Mouse (Mus musculus) stomach, embryonic 15.5 days (tissue): ENCODE measurements around the gene Kcnk6. TPM values are rescaled to one million over a fixed set of nuclear protein-coding genes. Genes with fewer than 3 reads are reported as not detected.

Source experiments
- ATAC-seq: fragments of 200-750 bp; cut with Nextera tagmentation; 2 replicates; pipeline ENCODE4 v1.8.0; 2017; ENCODE audit warnings: low read depth, moderate number of reproducible peaks, moderate TSS enrichment; ENCODE audit not compliant: insufficient read depth, low FRiP score
- H3K27ac ChIP-seq: fragments of 300-500 bp; sonication (generic); 2 replicates; pipeline ENCODE4 v1.5.1; 2015; ENCODE audit warnings: mild to moderate bottlenecking, inconsistent platforms
- H3K27me3 ChIP-seq: fragments of 300-500 bp; sonication (generic); replicated peaks from 2 replicates; pipeline ENCODE4 v1.6.1; 2015; ENCODE audit warnings: inconsistent platforms
- H3K36me3 ChIP-seq: fragments of 300-500 bp; sonication (generic); 2 replicates; pipeline ENCODE4 v1.6.1; 2015; ENCODE audit warnings: inconsistent platforms
- H3K4me1 ChIP-seq: fragments of 300-500 bp; sonication (generic); 2 replicates; pipeline ENCODE4 v1.6.1; 2015; ENCODE audit warnings: inconsistent platforms
- H3K4me2 ChIP-seq: fragments of 300-500 bp; sonication (generic); 2 replicates; pipeline ENCODE4 v1.6.1; 2015; ENCODE audit warnings: mild to moderate bottlenecking, inconsistent platforms
- H3K4me3 ChIP-seq: fragments of 300-500 bp; sonication (generic); replicated peaks from 2 replicates; pipeline ENCODE4 v1.5.1; 2015; ENCODE audit warnings: inconsistent platforms
- H3K9ac ChIP-seq: fragments of 300-500 bp; sonication (generic); 2 replicates; pipeline ENCODE4 v1.6.1; 2015; ENCODE audit warnings: inconsistent platforms
- H3K9me3 ChIP-seq: fragments of 300-500 bp; sonication (generic); 2 replicates; pipeline ENCODE4 v1.6.1; 2016; ENCODE audit warnings: inconsistent platforms
- WGBS: fragments of 180-500 bp; shearing (Covaris S2); methylation state at CpG from one replicate; pipeline ENCODE4 v1.1.7; 2015; 5-methylcytosine and 5-hydroxymethylcytosine counted together
- polyA plus RNA-seq: library from polyadenylated mRNA; unstranded; fragments of >200 nt; fragmentation: Nextera tagmentation; extraction: Ambion mirVana; gene quantifications from 2 replicates; pipeline ENCODE4 v1.2.1, GENCODE M21; 2015

Gene Kcnk6
- 1.6 and 1.9 TPM in 2 replicates for polyA plus RNA-seq

DNA sequence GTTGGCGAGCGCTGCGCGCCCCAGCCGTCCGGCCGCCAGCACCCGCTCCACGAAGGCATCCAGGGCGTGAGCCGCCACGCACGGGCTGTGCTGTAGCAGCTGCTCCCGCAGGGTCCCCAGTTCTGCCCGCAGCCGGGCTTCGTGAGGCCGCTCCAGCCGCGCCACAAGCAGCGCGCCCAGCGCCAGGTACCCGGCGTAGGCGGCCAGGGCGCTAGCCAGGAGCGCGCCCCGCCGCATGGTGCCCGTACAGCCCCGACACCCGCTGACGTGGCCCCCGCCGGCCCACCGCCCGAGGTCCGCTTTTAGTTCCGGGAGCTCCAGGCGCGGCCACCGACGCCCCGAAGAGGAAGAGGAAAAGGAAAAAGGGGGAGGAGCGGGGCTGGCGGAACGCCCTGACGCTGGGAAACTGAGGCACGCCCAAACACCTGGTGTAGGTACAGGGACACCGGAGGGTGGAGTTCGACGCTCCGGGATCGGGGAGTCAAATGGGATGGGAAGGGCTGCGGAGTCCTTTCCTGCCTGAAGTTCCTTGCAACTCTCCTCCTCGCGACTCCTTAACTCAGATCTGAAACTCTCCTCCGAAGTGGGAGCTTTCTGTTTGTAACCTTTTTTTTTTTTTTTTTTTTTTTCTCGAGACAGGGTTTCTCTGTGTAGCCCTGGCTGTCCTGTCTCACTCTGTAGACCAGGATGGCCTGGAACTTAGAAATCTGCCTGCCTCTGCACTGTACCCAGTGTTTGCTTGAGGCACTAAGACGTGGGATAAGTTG lies at the start of gene Kcnk6:
Gene Kcnk6 (minus strand): TSS at position 269 of the 767 bp plus-strand sequence.
- WGBS: under 1% methylated on average over 62 of the region's 62 CpGs
- H3K27me3 ChIP-seq: peaks cover 10% of the 10 kb centered on the region; the same call in 1 of the 2 replicates
- no peak for ATAC-seq
- no peaks in the 10 kb centered on the region for H3K36me3 ChIP-seq
- peak within 1 kb of the TSS; percentile 66 for H3K4me3 ChIP-seq
- H3K4me1 ChIP-seq: peaks cover 5% of the 10 kb centered on the region; the same call in 1 of the 2 replicates
- no peak within 1 kb of the TSS for H3K27ac ChIP-seq
- H3K4me2 ChIP-seq: peak within 1 kb of the TSS; percentile 99
- H3K9me3 ChIP-seq: no peaks in the 10 kb centered on the region
- peak within 1 kb of the TSS; percentile 63 for H3K9ac ChIP-seq

DNA sequence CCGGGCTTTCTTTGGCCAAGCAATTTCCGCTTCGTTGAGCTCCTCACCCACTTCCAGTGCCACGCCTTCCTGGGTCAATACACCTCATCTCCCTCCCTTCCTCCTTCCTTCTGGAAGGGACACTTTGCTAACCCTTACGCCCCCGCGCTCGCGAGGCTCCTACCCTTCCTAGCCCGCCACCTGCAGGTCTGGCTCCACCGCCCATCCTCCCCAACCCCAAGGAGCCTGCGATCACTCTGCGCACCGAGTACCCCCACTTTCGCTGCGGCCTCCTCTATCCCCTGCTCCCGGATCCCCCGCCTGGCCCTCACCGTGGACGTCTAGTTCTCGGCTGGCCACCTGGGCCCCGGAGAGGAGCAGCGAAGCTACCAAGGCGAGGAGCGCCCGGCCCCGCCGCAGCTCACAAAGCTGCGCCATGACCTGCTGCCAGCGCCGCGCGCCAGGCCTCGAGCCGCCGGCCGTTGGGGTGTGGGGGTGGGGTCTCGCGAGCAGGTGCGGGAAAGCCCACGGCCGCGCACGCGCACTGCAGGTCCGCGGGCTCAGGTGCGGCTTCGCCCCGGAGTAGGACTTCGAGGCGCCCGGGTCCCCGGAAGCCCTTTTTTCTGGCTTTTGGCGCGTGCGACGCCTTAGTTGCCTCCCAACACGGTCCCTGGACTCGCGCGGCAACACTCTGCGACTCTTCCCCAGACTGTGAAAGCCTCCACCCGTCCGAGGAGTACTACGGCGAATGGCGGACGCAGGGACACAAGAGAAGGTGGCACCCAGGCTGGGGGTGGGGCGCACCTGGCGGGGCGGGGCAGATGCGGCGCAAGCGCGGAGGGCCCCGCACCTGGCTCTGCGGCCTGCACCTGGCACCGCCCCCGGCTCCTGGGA lies 49.1 kb upstream of the Kcnk6 start, which contains the start of gene Spint2:
Gene Spint2 (minus strand): TSS at position 712 of the 873 bp plus-strand sequence.
- Histone ChIP-seq H3K4me1 (peaks cover 8% of the 10 kb centered on the region; the same call in 1 of the 2 replicates), H3K9me3 (no peaks in the 10 kb centered on the region), H3K27ac (peak within 1 kb of the TSS; percentile 92), H3K4me3 (peak within 1 kb of the TSS; percentile 57), H3K4me2 (peak within 1 kb of the TSS; percentile 93), H3K27me3 (0 out of 2 replicates have a peak, but pooled peaks cover 11% of the 10 kb centered on the region), H3K9ac (peak within 1 kb of the TSS; percentile 49), H3K36me3 (no peaks in the 10 kb centered on the region)
- WGBS: under 1% methylated on average over 76 of the region's 80 CpGs
- ATAC-seq: peak; percentile 86

DNA sequence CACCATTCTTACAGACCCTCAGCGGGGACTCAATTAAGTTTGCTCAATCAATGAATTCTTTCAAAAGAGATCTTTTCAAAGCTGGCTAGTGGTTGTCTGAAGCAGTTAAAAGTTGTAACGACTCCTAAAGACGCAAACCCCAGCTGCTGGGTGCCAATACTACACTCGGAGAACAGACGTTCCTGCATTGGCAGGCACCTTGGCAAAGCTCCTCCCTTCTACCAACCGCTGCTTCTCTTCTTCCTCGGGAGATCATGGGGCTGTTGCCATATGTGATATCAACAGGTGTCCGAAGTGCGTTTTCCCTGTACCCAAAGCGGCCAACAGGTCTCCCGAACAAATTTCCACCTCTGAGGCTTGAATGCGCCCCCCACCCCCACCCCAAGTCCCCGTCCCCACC lies 48.5 kb upstream of the Kcnk6 start:
- Histone ChIP-seq H3K9me3 (no peaks in the 10 kb centered on the region), H3K27me3 (0 out of 2 replicates have a peak, but pooled peaks cover 11% of the 10 kb centered on the region), H3K4me1 (peaks cover 8% of the 10 kb centered on the region; the same call in 1 of the 2 replicates), H3K9ac (peak overlapping the region; percentile 49; the same call in 1 of the 2 replicates), H3K27ac (peak overlapping the region; percentile 92), H3K4me3 (peak overlapping the region; percentile 57), H3K4me2 (peak overlapping the region; percentile 93), H3K36me3 (no peaks in the 10 kb centered on the region)
- ATAC-seq: no peak
- WGBS: 13% methylated on average over 13 of the region's 13 CpGs

DNA sequence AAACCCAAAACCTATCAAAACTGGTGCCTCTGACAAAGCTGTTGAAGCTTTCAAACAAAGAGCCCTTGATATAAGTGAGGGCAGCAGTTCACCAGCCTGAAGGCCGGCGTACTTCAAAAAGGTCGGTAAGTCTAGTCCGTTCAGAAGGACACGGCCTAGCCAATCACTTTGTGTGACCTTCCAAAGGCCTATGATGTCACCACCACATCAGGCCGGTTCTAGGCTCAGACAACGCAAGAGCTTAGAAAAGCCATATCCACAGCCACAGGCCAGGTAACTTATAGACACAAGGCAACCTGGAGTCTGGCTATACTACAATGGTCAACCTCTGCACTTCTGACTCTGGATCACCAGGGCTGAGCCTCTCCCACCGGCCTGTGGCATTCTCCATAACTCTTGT lies 47.6 kb upstream of the Kcnk6 start:
- Histone ChIP-seq H3K27me3 (0 out of 2 replicates have a peak, but pooled peaks cover 11% of the 10 kb centered on the region), H3K4me1 (peaks cover 8% of the 10 kb centered on the region; the same call in 1 of the 2 replicates), H3K9ac (no peak overlapping the region), H3K4me3 (peak overlapping the region; percentile 57), H3K9me3 (no peaks in the 10 kb centered on the region), H3K36me3 (no peaks in the 10 kb centered on the region), H3K4me2 (peak overlapping the region; percentile 93), H3K27ac (0 out of 2 replicates have a peak overlapping the region, but pooled peaks have one; percentile 92)
- 49% methylated on average over 8 of the region's 8 CpGs for WGBS
- no peak for ATAC-seq

DNA sequence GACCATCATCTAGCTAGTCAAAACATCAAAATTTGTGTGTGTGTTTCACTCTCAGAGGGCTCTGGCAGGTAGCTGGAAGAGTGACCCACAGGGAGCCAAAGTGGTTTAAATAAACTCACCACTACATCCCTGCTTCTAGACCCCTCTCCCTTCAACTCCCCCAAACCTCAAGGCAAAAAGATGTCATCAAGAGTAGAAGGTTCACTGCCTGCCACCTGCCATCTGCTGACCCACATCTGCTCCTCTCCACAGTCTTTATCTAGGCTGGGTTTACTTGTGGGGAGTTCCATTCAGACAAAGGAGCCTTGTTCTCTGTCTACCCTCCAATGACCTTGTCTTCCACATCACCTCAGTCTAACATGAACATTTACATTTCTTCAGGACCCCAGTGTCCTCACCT lies 46.9 kb upstream of the Kcnk6 start:
- Histone ChIP-seq H3K4me2 (peak overlapping the region; percentile 93; the same call in 1 of the 2 replicates), H3K36me3 (no peaks in the 10 kb centered on the region), H3K27me3 (0 out of 2 replicates have a peak, but pooled peaks cover 11% of the 10 kb centered on the region), H3K9ac (no peak overlapping the region), H3K4me1 (peaks cover 8% of the 10 kb centered on the region; the same call in 1 of the 2 replicates), H3K9me3 (no peaks in the 10 kb centered on the region), H3K27ac (no peak overlapping the region), H3K4me3 (no peak overlapping the region)
- ATAC-seq: no peak

DNA sequence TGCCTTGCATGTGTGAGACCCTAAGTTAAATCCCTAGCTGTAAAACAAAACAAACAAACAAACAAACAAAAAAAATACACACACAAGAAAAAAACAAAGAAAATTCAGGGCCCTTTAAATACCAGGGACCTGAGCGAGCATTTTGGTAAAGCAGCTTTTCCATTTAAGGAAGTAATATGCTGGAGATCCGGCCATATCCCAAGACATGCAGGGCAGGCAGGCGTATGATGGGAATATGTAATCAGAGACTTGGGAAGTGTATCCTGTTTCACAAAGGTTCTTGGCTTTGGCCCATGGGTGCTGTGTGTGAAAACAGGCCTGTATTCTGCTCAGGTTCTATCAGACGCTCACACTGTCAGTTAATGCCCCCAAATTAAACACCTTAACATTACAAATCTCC lies 45.2 kb upstream of the Kcnk6 start:
- no peaks in the 10 kb centered on the region for H3K36me3 ChIP-seq
- H3K27ac ChIP-seq: no peak overlapping the region
- 0 out of 2 replicates have a peak, but pooled peaks cover 8% of the 10 kb centered on the region for H3K27me3 ChIP-seq
- H3K9ac ChIP-seq: no peak overlapping the region
- ATAC-seq: no peak
- H3K4me3 ChIP-seq: no peak overlapping the region
- WGBS: 72% methylated on average over 4 of the region's 4 CpGs
- H3K4me1 ChIP-seq: peaks cover 14% of the 10 kb centered on the region; the same call in 1 of the 2 replicates
- no peak overlapping the region for H3K4me2 ChIP-seq
- H3K9me3 ChIP-seq: no peaks in the 10 kb centered on the region

DNA sequence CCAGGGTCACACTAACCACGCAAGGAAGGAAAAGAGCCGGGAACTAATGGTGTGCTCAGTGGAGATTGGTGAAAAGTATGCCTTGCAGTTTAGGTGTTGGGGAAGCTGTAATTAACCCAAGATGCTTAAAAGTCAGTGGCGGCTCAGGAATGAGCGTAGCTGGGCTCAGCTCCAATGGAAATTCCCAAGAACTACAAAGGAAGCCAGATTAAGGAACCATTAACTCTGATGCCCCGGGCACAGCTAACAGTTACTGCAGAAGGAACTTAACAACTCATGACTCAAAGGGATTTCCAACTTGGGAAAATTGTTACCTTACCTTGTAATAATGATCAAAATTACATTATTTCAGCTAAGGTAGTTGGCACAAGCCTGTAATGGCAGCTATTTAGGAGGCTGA lies 44.4 kb upstream of the Kcnk6 start:
- 69% methylated on average over 5 of the region's 5 CpGs for WGBS
- H3K9ac ChIP-seq: no peak overlapping the region

DNA sequence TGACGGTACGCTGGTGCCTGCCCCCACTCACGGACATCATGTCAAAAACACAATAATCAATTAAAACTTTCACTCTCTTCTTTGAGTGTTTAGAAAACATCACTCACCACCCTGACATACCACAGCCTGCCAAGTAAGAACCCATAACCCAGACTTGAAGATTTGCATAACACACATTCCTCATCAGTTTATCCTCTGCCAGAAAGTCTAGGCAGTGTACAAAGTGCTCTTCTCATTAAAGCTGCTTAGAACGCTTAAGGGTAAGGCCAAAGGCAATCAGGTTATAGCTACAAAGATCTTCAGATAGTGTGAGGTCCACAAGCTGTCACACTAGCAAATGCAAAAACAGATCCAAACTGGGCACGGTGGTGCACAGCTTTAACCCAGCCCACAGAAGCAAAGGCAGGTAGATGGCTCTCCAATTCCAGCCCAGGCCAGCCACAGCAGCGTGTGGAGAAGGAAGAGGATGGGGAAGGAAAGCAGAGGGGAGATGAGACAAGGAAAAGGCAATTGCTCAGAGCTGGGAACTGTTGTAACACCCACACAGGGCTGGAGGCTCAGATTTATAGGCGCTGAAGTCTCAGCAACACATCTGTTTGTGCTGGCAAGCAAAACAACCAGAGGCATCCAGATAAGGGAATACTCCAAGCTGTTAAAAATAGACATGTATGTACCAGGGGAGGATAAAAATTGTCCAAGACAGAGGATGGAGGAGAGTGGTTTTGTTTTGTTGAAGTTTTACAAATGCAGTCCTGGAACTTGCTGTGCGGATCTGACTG lies 39.6 kb upstream of the Kcnk6 start:
- Histone ChIP-seq H3K27ac (0 out of 2 replicates have a peak overlapping the region, but pooled peaks have one; percentile 49), H3K4me3 (no peak overlapping the region), H3K4me2 (no peak overlapping the region), H3K4me1 (peaks cover 20% of the 10 kb centered on the region), H3K9me3 (no peaks in the 10 kb centered on the region), H3K9ac (no peak overlapping the region), H3K36me3 (no peaks in the 10 kb centered on the region), H3K27me3 (no peaks in the 10 kb centered on the region)
- no peak for ATAC-seq
- WGBS: 48% methylated on average over 8 of the region's 8 CpGs

More for the DNA sequence above, 44.4 kb upstream of the Kcnk6 start:
- Histone ChIP-seq H3K27me3 (0 out of 2 replicates have a peak, but pooled peaks cover 6% of the 10 kb centered on the region), H3K36me3 (no peaks in the 10 kb centered on the region), H3K4me3 (no peak overlapping the region), H3K4me2 (no peak overlapping the region), H3K9me3 (no peaks in the 10 kb centered on the region), H3K4me1 (peaks cover 15% of the 10 kb centered on the region), H3K27ac (no peak overlapping the region)
- no peak for ATAC-seq

DNA sequence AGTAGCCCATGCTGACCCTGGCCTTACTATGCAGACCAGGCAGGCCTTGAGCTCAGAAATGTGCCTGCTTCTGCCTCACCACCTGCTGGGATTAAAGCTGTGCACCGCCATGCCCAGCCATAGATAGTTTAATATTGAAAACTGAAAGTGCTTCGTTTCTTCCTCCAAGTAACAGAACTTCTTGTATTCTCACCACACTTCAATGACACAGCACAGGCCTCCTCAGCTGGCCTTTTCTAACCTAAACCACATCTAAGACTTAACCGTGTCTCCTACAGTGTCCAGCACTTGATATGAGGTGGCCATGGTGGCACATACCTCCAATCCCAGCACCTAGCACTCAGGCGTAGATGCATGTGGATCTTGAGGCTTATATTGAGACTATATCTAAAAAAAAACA lies 38.1 kb upstream of the Kcnk6 start:
- H3K27ac ChIP-seq: peak overlapping the region; percentile 49; the same call in 1 of the 2 replicates
- H3K9ac ChIP-seq: no peak overlapping the region
- no peak for ATAC-seq
- no peaks in the 10 kb centered on the region for H3K36me3 ChIP-seq
- peaks cover 26% of the 10 kb centered on the region for H3K4me1 ChIP-seq
- H3K4me3 ChIP-seq: no peak overlapping the region
- no peaks in the 10 kb centered on the region for H3K27me3 ChIP-seq
- no peaks in the 10 kb centered on the region for H3K9me3 ChIP-seq
- H3K4me2 ChIP-seq: no peak overlapping the region
- WGBS: 76% methylated on average over 4 of the region's 4 CpGs

DNA sequence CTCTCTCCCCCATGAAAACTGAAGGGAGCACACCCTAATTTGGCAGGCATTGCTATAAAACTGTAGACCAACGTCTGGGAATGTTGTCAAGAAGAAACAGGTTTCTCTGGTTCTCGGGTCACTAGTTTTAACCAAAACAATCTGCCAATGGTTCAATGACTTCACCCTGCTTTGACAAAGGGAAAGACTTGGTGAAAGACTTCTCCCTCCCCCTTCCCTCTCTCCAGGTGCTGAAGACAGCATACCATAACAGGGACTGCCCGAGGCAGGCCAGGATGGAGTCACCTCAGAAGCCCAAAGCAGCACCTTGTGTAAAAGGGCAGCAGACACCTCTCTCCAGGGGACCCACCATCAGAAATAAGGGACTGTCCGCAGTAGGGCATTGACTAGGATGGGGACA lies 34.6 kb upstream of the Kcnk6 start:
- H3K4me1 ChIP-seq: peaks cover 27% of the 10 kb centered on the region
- H3K27me3 ChIP-seq: no peaks in the 10 kb centered on the region
- no peak overlapping the region for H3K27ac ChIP-seq
- H3K4me2 ChIP-seq: no peak overlapping the region
- no peak overlapping the region for H3K4me3 ChIP-seq
- no peak overlapping the region for H3K9ac ChIP-seq
- 56% methylated on average over 4 of the region's 4 CpGs for WGBS
- H3K36me3 ChIP-seq: no peaks in the 10 kb centered on the region
- no peak for ATAC-seq
- no peaks in the 10 kb centered on the region for H3K9me3 ChIP-seq

DNA sequence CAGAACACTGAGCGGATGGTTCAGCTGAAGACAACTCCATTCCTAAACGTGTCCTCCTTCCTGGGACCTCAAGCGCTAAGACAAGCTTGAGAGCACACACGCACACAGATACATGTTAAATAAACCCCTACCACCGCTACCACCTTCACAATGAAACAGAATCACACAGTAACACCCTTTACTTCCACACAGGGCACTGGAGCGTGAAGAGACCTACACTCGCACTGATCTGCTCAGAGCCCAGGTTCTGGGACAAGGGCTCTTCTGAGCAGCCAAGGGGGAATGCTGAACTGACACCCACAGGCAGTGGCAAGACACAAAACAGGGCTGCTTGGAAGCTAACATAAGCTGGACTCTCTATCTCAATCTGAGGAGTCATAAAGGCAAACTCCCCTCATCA lies 33.3 kb upstream of the Kcnk6 start:
- Histone ChIP-seq H3K4me3 (no peak overlapping the region), H3K4me1 (peaks cover 21% of the 10 kb centered on the region; the same call in 1 of the 2 replicates), H3K36me3 (no peaks in the 10 kb centered on the region), H3K9ac (no peak overlapping the region), H3K9me3 (no peaks in the 10 kb centered on the region), H3K27ac (no peak overlapping the region), H3K4me2 (no peak overlapping the region), H3K27me3 (no peaks in the 10 kb centered on the region)
- ATAC-seq: no peak
- 79% methylated on average over 7 of the region's 7 CpGs for WGBS
